In the genomic region with DNA sequence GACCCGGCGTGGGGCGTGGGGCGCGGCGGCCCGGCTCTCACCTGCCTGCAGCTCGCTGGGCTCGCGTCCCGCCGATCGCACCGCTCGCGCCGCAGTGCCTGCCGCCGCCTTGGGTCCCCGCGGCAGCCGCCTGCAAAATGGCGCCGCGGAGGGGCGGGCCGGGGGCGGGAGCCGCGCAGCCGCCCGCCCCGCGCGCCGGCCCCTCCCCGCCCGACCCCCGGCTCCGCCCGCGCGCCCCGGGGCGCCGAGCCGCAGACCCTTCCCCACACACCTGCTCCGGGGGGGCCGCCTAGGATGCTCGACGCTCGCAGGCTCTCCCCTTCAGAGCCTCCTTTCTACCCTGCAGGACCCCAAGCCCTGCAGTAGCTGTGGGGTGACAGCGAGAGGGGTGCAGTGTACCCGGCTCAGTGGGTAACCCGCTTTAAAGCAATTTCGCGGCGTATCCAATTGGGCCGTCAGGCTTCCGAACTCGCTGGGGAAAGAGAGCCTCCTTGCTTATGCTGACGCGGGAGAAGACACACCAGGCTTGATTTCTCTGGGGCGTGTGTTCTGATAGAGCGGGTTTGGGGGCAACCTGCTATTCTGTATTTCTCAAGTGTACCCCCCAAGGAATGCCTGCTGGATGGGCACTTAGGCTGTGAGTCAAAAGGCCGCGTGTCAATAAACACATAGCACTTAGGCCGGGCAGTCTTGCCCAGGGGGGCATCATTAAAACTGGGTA, we compare ENCODE assay signal across 8 mouse cellular contexts. TPM values are rescaled to one million over a fixed set of nuclear protein-coding genes. Genes with fewer than 3 reads are reported as not detected.
DNase-seq lines count a peak whose midpoint lies in the region; ATAC-seq and TF ChIP-seq lines count a peak whose summit lies in the region.

A gene (minus strand): TSS at position 138 of the 721 bp plus-strand sequence.

- peak within 1 kb of the TSS; percentile 93 for H3K4me2 ChIP-seq in intestine, embryonic 14.5 days (ENCODE audit: low read length)
- peak within 1 kb of the TSS; percentile 89 for H3K4me2 ChIP-seq in limb, embryonic 12.5 days
- peak within 1 kb of the TSS; percentile 88 for H3K4me2 ChIP-seq in midbrain, embryonic 14.5 days (ENCODE audit: low read length)
- H3K4me2 ChIP-seq in stomach, postnatal 0 days (replicated peaks; ENCODE audit: low read depth) = peak within 1 kb of the TSS; percentile 98

- peak within 1 kb of the TSS; percentile 75 for H3K4me3 ChIP-seq in intestine, embryonic 14.5 days (ENCODE audit: low read depth, low read length)
- H3K4me3 ChIP-seq in limb, embryonic 12.5 days (replicated peaks) = peak within 1 kb of the TSS; percentile 90
- peak within 1 kb of the TSS; percentile 87 for H3K4me3 ChIP-seq in midbrain, embryonic 14.5 days (replicated peaks; ENCODE audit: low read depth, low read length)
- peak within 1 kb of the TSS; percentile 75 for H3K4me3 ChIP-seq in stomach, postnatal 0 days (ENCODE audit: low read depth, low read length)

- no peaks in the 10 kb centered on the region for H3K9me3 ChIP-seq in intestine, embryonic 14.5 days (ENCODE audit: control insufficient read depth, low read length)
- no peaks in the 10 kb centered on the region for H3K9me3 ChIP-seq in limb, embryonic 12.5 days
- H3K9me3 ChIP-seq in midbrain, embryonic 14.5 days (ENCODE audit: control insufficient read depth, low read length) = no peaks in the 10 kb centered on the region
- no peaks in the 10 kb centered on the region for H3K9me3 ChIP-seq in stomach, postnatal 0 days (ENCODE audit: control insufficient read depth, low read length)

- H3K9ac ChIP-seq in intestine, embryonic 14.5 days (ENCODE audit: low read length) = peak within 1 kb of the TSS; percentile 71
- H3K9ac ChIP-seq in limb, embryonic 12.5 days (replicated peaks) = peak within 1 kb of the TSS; percentile 79
- H3K9ac ChIP-seq in midbrain, embryonic 14.5 days (replicated peaks; ENCODE audit: low read length) = peak within 1 kb of the TSS; percentile 93
- H3K9ac ChIP-seq in stomach, postnatal 0 days (ENCODE audit: low read length) = peak within 1 kb of the TSS; percentile 89

- H3K4me1 ChIP-seq in intestine, embryonic 14.5 days (replicated peaks; ENCODE audit: control insufficient read depth, insufficient read depth, low read length) = peaks cover 16% of the 10 kb centered on the region; the same call in 1 of the 2 replicates
- peaks cover 15% of the 10 kb centered on the region for H3K4me1 ChIP-seq in limb, embryonic 12.5 days (replicated peaks)
- peaks cover 11% of the 10 kb centered on the region for H3K4me1 ChIP-seq in midbrain, embryonic 14.5 days (ENCODE audit: control insufficient read depth, insufficient read depth, low read length)
- H3K4me1 ChIP-seq in stomach, postnatal 0 days (replicated peaks; ENCODE audit: control insufficient read depth, insufficient read depth) = no peaks in the 10 kb centered on the region

- 0 out of 2 replicates have a peak, but pooled peaks cover 7% of the 10 kb centered on the region for H3K27me3 ChIP-seq in intestine, embryonic 14.5 days (replicated peaks; ENCODE audit: control insufficient read depth, insufficient read depth, low read length)
- H3K27me3 ChIP-seq in limb, embryonic 12.5 days = peaks cover 25% of the 10 kb centered on the region
- H3K27me3 ChIP-seq in midbrain, embryonic 14.5 days (ENCODE audit: control insufficient read depth, insufficient read depth, low read length) = no peaks in the 10 kb centered on the region
- no peaks in the 10 kb centered on the region for H3K27me3 ChIP-seq in stomach, postnatal 0 days (ENCODE audit: control insufficient read depth, insufficient read depth, low read length)

- DNase-seq in urinary bladder, postnatal 14 days (ENCODE audit: low spot score) = peak; percentile 57
- no peak for DNase-seq in urinary bladder, postnatal 4 days (ENCODE audit: low spot score in 2 of 2)
- DNase-seq in cerebellum, postnatal 36 days = peak; percentile 48 to 58
- peak; percentile 44 to 46 for DNase-seq in gastrocnemius, postnatal 4 days (ENCODE audit: low spot score in 2 of 2)
- peak; percentile 74 for DNase-seq in intestine, embryonic 14.5 days (ENCODE audit: low spot score)
- peak; percentile 86 for DNase-seq in midbrain, embryonic 14.5 days
- peak; percentile 72 for DNase-seq in stomach, postnatal 0 days (ENCODE audit: low spot score)

- H3K36me3 ChIP-seq in intestine, embryonic 14.5 days (ENCODE audit: control insufficient read depth, insufficient read depth, low read length) = peaks cover 5% of the 10 kb centered on the region; the same call in 1 of the 2 replicates
- peaks cover 6% of the 10 kb centered on the region for H3K36me3 ChIP-seq in limb, embryonic 12.5 days
- H3K36me3 ChIP-seq in midbrain, embryonic 14.5 days (ENCODE audit: control insufficient read depth, insufficient read depth, low read length) = peaks cover 2% of the 10 kb centered on the region; the same call in 1 of the 2 replicates
- H3K36me3 ChIP-seq in stomach, postnatal 0 days (ENCODE audit: control insufficient read depth, insufficient read depth, low read length) = no peaks in the 10 kb centered on the region

- peak; percentile 79 for ATAC-seq in intestine, embryonic 14.5 days (replicated peaks; ENCODE audit: low FRiP score, low TSS enrichment, low read depth)
- peak; percentile 82 for ATAC-seq in limb, embryonic 12.5 days (ENCODE audit: insufficient number of reproducible peaks, insufficient read depth, low FRiP score, low TSS enrichment, low read depth)
- ATAC-seq in midbrain, embryonic 14.5 days (ENCODE audit: low FRiP score, low TSS enrichment) = peak; percentile 88
- ATAC-seq in stomach, postnatal 0 days (ENCODE audit: low FRiP score, low TSS enrichment) = peak; percentile 85

- TF ChIP-seq CTCF in stomach, postnatal 0 days (IDR thresholded peaks at IDR 0.05; ENCODE audit: low read depth) = no peak

- no peak for TF ChIP-seq EP300 in stomach, postnatal 0 days (optimal IDR thresholded peaks at IDR 0.05)

- no peak within 1 kb of the TSS for H3K27ac ChIP-seq in intestine, embryonic 14.5 days (ENCODE audit: low read depth)
- H3K27ac ChIP-seq in limb, embryonic 12.5 days = no peak within 1 kb of the TSS
- peak within 1 kb of the TSS; percentile 85 for H3K27ac ChIP-seq in midbrain, embryonic 14.5 days (replicated peaks; ENCODE audit: low read depth, low read length)
- H3K27ac ChIP-seq in stomach, postnatal 0 days (replicated peaks) = peak within 1 kb of the TSS; percentile 53; the same call in 1 of the 2 replicates

- WGBS in intestine, embryonic 14.5 days = under 1% methylated on average over 37 of the region's 68 CpGs
- under 1% methylated on average over 38 of the region's 68 CpGs for WGBS in limb, embryonic 12.5 days
- WGBS in midbrain, embryonic 14.5 days = under 1% methylated on average over 61 of the region's 68 CpGs
- under 1% methylated on average over 36 of the region's 68 CpGs for WGBS in stomach, postnatal 0 days

RNA-seq across cellular contexts. Expression of the gene that starts here (rescaled TPM):
- total RNA-seq in gastrocnemius, postnatal 4 days (2021) = 10 to 100 TPM; 12.0 to 14.5 TPM
- polyA plus RNA-seq in intestine, embryonic 14.5 days (2014; fragmentation: Nextera tagmentation; extraction: Ambion mirVana) = 13.9 and 17.4 TPM in 2 replicates
- 12.5 and 12.8 TPM in 2 replicates for polyA plus RNA-seq in limb, embryonic 12.5 days (2016; fragmentation: Nextera tagmentation; extraction: Ambion mirVana)
- 29.1 and 33.7 TPM in 2 replicates for polyA plus RNA-seq in midbrain, embryonic 14.5 days (2014; fragmentation: Nextera tagmentation; extraction: Ambion mirVana)
- 5.4 and 5.6 TPM in 2 replicates for polyA plus RNA-seq in stomach, postnatal 0 days (2015; fragmentation: Nextera tagmentation; extraction: Ambion mirVana)

Comparison
In these comparisons a context has a peak if more than half of its experiments do, and no peak if none do; other contexts are left out.
1. DNase-seq: peak in urinary bladder, postnatal 14 days (single experiment), cerebellum, postnatal 36 days (2 of 2), gastrocnemius, postnatal 4 days (2 of 2), intestine, embryonic 14.5 days (single experiment), midbrain, embryonic 14.5 days (single experiment) and stomach, postnatal 0 days (single experiment); none in urinary bladder, postnatal 4 days (0 of 2).
2. H3K27ac ChIP-seq: peak in midbrain, embryonic 14.5 days (single experiment) and stomach, postnatal 0 days (single experiment); none in intestine, embryonic 14.5 days (single experiment) and limb, embryonic 12.5 days (single experiment).
3. Peak in every context shown above with its lines, with median percentiles within 50 percentile points of each other: ATAC-seq, H3K4me2 ChIP-seq, H3K4me3 ChIP-seq and H3K9ac ChIP-seq.